Mouse (Mus musculus): ENCODE measurements around the gene Tmem240. TPM values are rescaled to one million over a fixed set of nuclear protein-coding genes. Genes with fewer than 3 reads are reported as not detected.

Gene Tmem240
- polyA plus RNA-seq, 1 experiment, result 31.1 TPM

DNA sequence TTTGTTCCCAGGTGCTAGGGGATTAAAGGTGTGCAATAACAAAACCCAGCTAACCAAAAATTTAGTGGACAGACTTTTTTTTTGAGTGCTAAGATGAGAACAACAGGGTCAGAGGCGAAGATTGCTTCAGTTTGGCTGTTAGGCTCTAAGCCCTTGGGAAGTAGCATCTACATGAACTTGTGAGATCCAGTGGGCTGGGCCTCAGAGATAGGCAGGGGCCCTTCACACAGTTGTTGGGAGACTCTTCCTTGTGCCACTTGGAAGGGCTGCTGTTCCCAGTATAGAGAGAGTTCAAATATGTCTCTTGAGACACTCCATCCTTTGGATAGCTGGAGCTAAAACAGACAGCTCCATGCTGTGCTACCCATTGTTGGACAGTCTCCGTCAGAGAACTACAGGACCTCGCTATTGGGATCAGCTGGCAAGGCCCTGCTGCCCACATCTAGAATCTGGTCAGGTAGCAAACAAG is 55.5 kb downstream of the Tmem240 start, which contains the start of gene Ankrd65:
Ankrd65 (plus strand) TSS at position 419 of the 469 bp plus-strand sequence.
- TF ChIP-seq POLR2A (IDR thresholded peaks at IDR 0.05; ENCODE audit: borderline replicate concordance, extremely low read depth, insufficient read depth, insufficient read length, poor library complexity, severe bottlenecking) (no peak), CTCF (IDR thresholded peaks at IDR 0.05; ENCODE audit: borderline replicate concordance, extremely low read depth, insufficient read depth, insufficient read length) (no peak)
- DNase-seq (ENCODE audit: low read depth), result no peak

Other genes starting within 250 kb of the Tmem240 start
- gene Gnb1, start 243.4 kb upstream of the Tmem240 start, polyA plus RNA-seq (2012; rRNA removed), result 1,050 and 1,071 TPM in 2 replicates
- gene Nadk, start 172.4 kb upstream of the Tmem240 start, polyA plus RNA-seq (2012; rRNA removed), result 86.2 and 100 TPM in 2 replicates
- gene Slc35e2, start 133.4 kb upstream of the Tmem240 start, polyA plus RNA-seq (2012; rRNA removed), result 15.0 and 21.8 TPM in 2 replicates
- 32.8 and 52.2 TPM in 2 replicates for gene Cdk11b, start 109.9 kb upstream of the Tmem240 start, polyA plus RNA-seq (2012; rRNA removed)
- gene Gm10563, start 89.4 kb upstream of the Tmem240 start, polyA plus RNA-seq (2012; rRNA removed), result not detected in 2 replicates
- gene Mmp23, start 81.4 kb upstream of the Tmem240 start, polyA plus RNA-seq (2012; rRNA removed), result 9.8 and 11.0 TPM in 2 replicates
- 94.1 and 114 TPM in 2 replicates for gene Mib2, start 65.6 kb upstream of the Tmem240 start, polyA plus RNA-seq (2012; rRNA removed)
- 27.0 and 30.3 TPM in 2 replicates for gene Fndc10, start 40.5 kb upstream of the Tmem240 start, polyA plus RNA-seq (2012; rRNA removed)
- 117 and 133 TPM in 2 replicates for gene Ssu72, start 30.0 kb upstream of the Tmem240 start, polyA plus RNA-seq (2012; rRNA removed)
- 103 and 120 TPM in 2 replicates for gene Atad3a, start 26.3 kb downstream of the Tmem240 start, polyA plus RNA-seq (2012; rRNA removed)
- gene Vwa1, start 39.9 kb downstream of the Tmem240 start, polyA plus RNA-seq (2012; rRNA removed), result 22.0 and 25.3 TPM in 2 replicates
- 1.4 and 1.5 TPM in 2 replicates for gene Tmem88b, start 51.1 kb downstream of the Tmem240 start, polyA plus RNA-seq (2012; rRNA removed)
- gene Ankrd65, start 55.6 kb downstream of the Tmem240 start, polyA plus RNA-seq (2012; rRNA removed), result not detected in 2 replicates
- 94.1 and 117 TPM in 2 replicates for gene Mrpl20, start 68.1 kb downstream of the Tmem240 start, polyA plus RNA-seq (2012; rRNA removed)
- gene Ccnl2, start 77.7 kb downstream of the Tmem240 start, polyA plus RNA-seq (2012; rRNA removed), result 161 and 223 TPM in 2 replicates
- gene Aurkaip1, start 96.5 kb downstream of the Tmem240 start, polyA plus RNA-seq (2012; rRNA removed), result 100 and 128 TPM in 2 replicates
- 39.9 and 42.2 TPM in 2 replicates for gene Mxra8, start 104.9 kb downstream of the Tmem240 start, polyA plus RNA-seq (2012; rRNA removed)
- gene Dvl1, start 112.6 kb downstream of the Tmem240 start, polyA plus RNA-seq (2012; rRNA removed), result 139 and 184 TPM in 2 replicates
- gene Tas1r3, start 128.6 kb downstream of the Tmem240 start, polyA plus RNA-seq (2012; rRNA removed), result 0.77 and 0.83 TPM in 2 replicates
- gene Cptp, start 134.6 kb downstream of the Tmem240 start, polyA plus RNA-seq (2012; rRNA removed), result 29.0 and 30.0 TPM in 2 replicates
- 69.1 and 96.2 TPM in 2 replicates for gene Ints11, start 134.7 kb downstream of the Tmem240 start, polyA plus RNA-seq (2012; rRNA removed)
- gene Pusl1, start 157.0 kb downstream of the Tmem240 start, polyA plus RNA-seq (2012; rRNA removed), result 75.1 and 115 TPM in 2 replicates
- 128 and 130 TPM in 2 replicates for gene Acap3, start 157.0 kb downstream of the Tmem240 start, polyA plus RNA-seq (2012; rRNA removed)
- gene Ube2j2, start 209.0 kb downstream of the Tmem240 start, polyA plus RNA-seq (2012; rRNA removed), result 114 and 144 TPM in 2 replicates
- gene C1qtnf12, start 227.5 kb downstream of the Tmem240 start, polyA plus RNA-seq (2012; rRNA removed), result 8.6 and 11.0 TPM in 2 replicates

Measured in brain, embryonic 14.5 days (tissue).